In genomic region chr12:81483656-81484055, GRCm38 (mm10) we compare ENCODE assay signal across 8 mouse cellular contexts. TPM values are rescaled to one million over a fixed set of nuclear protein-coding genes. Genes with fewer than 3 reads are reported as not detected.
DNase-seq lines count a peak whose midpoint lies in the region; ATAC-seq and TF ChIP-seq lines count a peak whose summit lies in the region.

No protein-coding gene starts in this region.

- H3K27ac ChIP-seq in lung, embryonic 14.5 days (ENCODE audit: low read depth), result no peak overlapping the region
- no peak overlapping the region for H3K27ac ChIP-seq in forebrain, embryonic 13.5 days
- no peak overlapping the region; the same call in 1 of the 2 replicates for H3K27ac ChIP-seq in small intestine, adult 2 months (ENCODE audit: insufficient read depth, low read depth, low read length)

- TF ChIP-seq POLR2A in small intestine, adult 2 months (IDR thresholded peaks at IDR 0.05; ENCODE audit: low read depth, low read length), result no peak

- H3K4me2 ChIP-seq in lung, embryonic 14.5 days, result peak overlapping the region; percentile 70
- H3K4me2 ChIP-seq in forebrain, embryonic 13.5 days, result peak overlapping the region; percentile 59

- ATAC-seq in lung, embryonic 14.5 days (ENCODE audit: insufficient read depth), result no peak
- ATAC-seq in forebrain, embryonic 13.5 days, result no peak

- H3K9ac ChIP-seq in lung, embryonic 14.5 days, result peak overlapping the region; percentile 73
- H3K9ac ChIP-seq in forebrain, embryonic 13.5 days, result peak overlapping the region; percentile 45

- 29% methylated on average over 17 of the region's 17 CpGs for WGBS in lung, embryonic 14.5 days
- WGBS in forebrain, embryonic 13.5 days, result 33% methylated on average over 17 of the region's 17 CpGs
- WGBS in small intestine, adult 2 months, result 32% methylated on average over 17 of the region's 17 CpGs

- H3K4me3 ChIP-seq in lung, embryonic 14.5 days (ENCODE audit: low read depth, low read length), result peak overlapping the region; percentile 67
- peak overlapping the region; percentile 68 for H3K4me3 ChIP-seq in forebrain, embryonic 13.5 days
- peak overlapping the region; percentile 17; the same call in 1 of the 2 replicates for H3K4me3 ChIP-seq in small intestine, adult 2 months (ENCODE audit: low read depth, low read length)

- H3K27me3 ChIP-seq in lung, embryonic 14.5 days (ENCODE audit: insufficient read depth, low read length), result no peaks in the 10 kb centered on the region
- H3K27me3 ChIP-seq in forebrain, embryonic 13.5 days, result no peaks in the 10 kb centered on the region
- no peaks in the 10 kb centered on the region for H3K27me3 ChIP-seq in small intestine, adult 2 months (ENCODE audit: control insufficient read depth, insufficient read depth, low read length)

- 0 out of 2 replicates have a peak, but pooled peaks cover 2% of the 10 kb centered on the region for H3K36me3 ChIP-seq in lung, embryonic 14.5 days (ENCODE audit: insufficient read depth)
- no peaks in the 10 kb centered on the region for H3K36me3 ChIP-seq in forebrain, embryonic 13.5 days (ENCODE audit: poor library complexity, severe bottlenecking)
- peaks cover 2% of the 10 kb centered on the region; the same call in 1 of the 2 replicates for H3K36me3 ChIP-seq in small intestine, adult 2 months (ENCODE audit: control insufficient read depth, insufficient read depth, low read length)

- DNase-seq in lung, embryonic 14.5 days, result peak; percentile 73
- DNase-seq in lung, postnatal 25 days (ENCODE audit: low spot score), result no peak
- peak; percentile 72 for DNase-seq in brain, adult 2 months (ENCODE audit: low read depth, low spot score)
- DNase-seq in liver, result peak; percentile 56
- no peak for DNase-seq in spleen, adult 18-20 months
- DNase-seq in urinary bladder, postnatal 36 days (ENCODE audit: low spot score in 2 of 2), result no peak

- TF ChIP-seq CTCF in lung, embryonic 14.5 days (IDR thresholded peaks at IDR 0.05; ENCODE audit: low read depth), result no peak
- TF ChIP-seq CTCF in small intestine, adult 2 months (IDR thresholded peaks at IDR 0.05; ENCODE audit: extremely low read depth, insufficient read length, insufficient replicate concordance, low read depth, low read length), result no peak

- no peaks in the 10 kb centered on the region for H3K9me3 ChIP-seq in lung, embryonic 14.5 days (ENCODE audit: low read depth, low read length)
- no peaks in the 10 kb centered on the region for H3K9me3 ChIP-seq in forebrain, embryonic 13.5 days (replicated peaks)

- no peaks in the 10 kb centered on the region for H3K4me1 ChIP-seq in lung, embryonic 14.5 days (ENCODE audit: insufficient read depth)
- 0 out of 2 replicates have a peak, but pooled peaks cover 3% of the 10 kb centered on the region for H3K4me1 ChIP-seq in forebrain, embryonic 13.5 days
- H3K4me1 ChIP-seq in small intestine, adult 2 months (ENCODE audit: control insufficient read depth, insufficient read depth, insufficient read length, low read length), result peaks cover 2% of the 10 kb centered on the region; the same call in 1 of the 2 replicates

RNA-seq across cellular contexts. Expression of gene Cox16, which starts 1.3 kb away (rescaled TPM):
- 127 and 136 TPM in 2 replicates for polyA plus RNA-seq in lung, embryonic 14.5 days (2014; fragmentation: Nextera tagmentation; extraction: Ambion mirVana)
- 137 and 152 TPM in 2 replicates for polyA plus RNA-seq in forebrain, embryonic 13.5 days (2015; fragmentation: Nextera tagmentation; extraction: Ambion mirVana)
- polyA plus RNA-seq in small intestine, adult 2 months (2012; rRNA removed), result 54.8 and 78.2 TPM in 2 replicates

RNA-seq across cellular contexts. Expression of gene Gm20498, which starts 49.0 kb away (rescaled TPM):
- 29.2 and 30.3 TPM in 2 replicates for polyA plus RNA-seq in lung, embryonic 14.5 days (2014; fragmentation: Nextera tagmentation; extraction: Ambion mirVana)
- 25.8 and 27.8 TPM in 2 replicates for polyA plus RNA-seq in forebrain, embryonic 13.5 days (2015; fragmentation: Nextera tagmentation; extraction: Ambion mirVana)
- polyA plus RNA-seq in small intestine, adult 2 months (2012; rRNA removed), result 8.6 and 20.0 TPM in 2 replicates

RNA-seq across cellular contexts. Expression of gene Synj2bp, which starts 49.1 kb away (rescaled TPM):
- polyA plus RNA-seq in lung, embryonic 14.5 days (2014; fragmentation: Nextera tagmentation; extraction: Ambion mirVana), result 33.6 and 37.1 TPM in 2 replicates
- 39.5 and 40.5 TPM in 2 replicates for polyA plus RNA-seq in forebrain, embryonic 13.5 days (2015; fragmentation: Nextera tagmentation; extraction: Ambion mirVana)
- 24.3 and 54.3 TPM in 2 replicates for polyA plus RNA-seq in small intestine, adult 2 months (2012; rRNA removed)

Comparison
In these comparisons a context has a peak if more than half of its experiments do, and no peak if none do; other contexts are left out.
1. DNase-seq: peak in lung, embryonic 14.5 days (single experiment), brain, adult 2 months (single experiment) and liver (single experiment); none in lung, postnatal 25 days (single experiment), spleen, adult 18-20 months (0 of 2) and urinary bladder, postnatal 36 days (0 of 2).
2. H3K4me3 ChIP-seq: peak in every context shown above with its lines; median percentile 68 in forebrain, embryonic 13.5 days; 67 in lung, embryonic 14.5 days; 17 in small intestine, adult 2 months.